Mouse (Mus musculus) hindbrain, embryonic 10.5 days (tissue): ENCODE results near the gene Ankrd55. TPM values are rescaled to one million over a fixed set of nuclear protein-coding genes. Genes with fewer than 3 reads are reported as not detected.

Experiments
- DNase-seq: peaks from one replicate; pipeline ENCODE4 v3.0.0-alpha.2; 2017; ENCODE audit warnings: low spot score
- H3K27ac ChIP-seq: fragments of 300-500 bp; sonication (generic); 2 replicates; pipeline ENCODE4 v1.5.1; 2016; ENCODE audit warnings: mild to moderate bottlenecking, moderate library complexity
- H3K27me3 ChIP-seq: fragments of 300-500 bp; sonication (generic); 2 replicates; pipeline ENCODE4 v1.6.1; 2016; ENCODE audit warnings: mild to moderate bottlenecking; ENCODE audit not compliant: poor library complexity, insufficient read depth, severe bottlenecking
- H3K36me3 ChIP-seq: fragments of 300-500 bp; sonication (generic); 2 replicates; pipeline ENCODE4 v1.6.1; 2016; ENCODE audit warnings: mild to moderate bottlenecking, moderate library complexity
- H3K4me1 ChIP-seq: fragments of 300-500 bp; sonication (generic); replicated peaks from 2 replicates; pipeline ENCODE4 v1.6.1; 2016; ENCODE audit warnings: mild to moderate bottlenecking
- H3K4me3 ChIP-seq: fragments of 300-500 bp; sonication (generic); 2 replicates; pipeline ENCODE4 v1.5.1; 2016; ENCODE audit warnings: mild to moderate bottlenecking, moderate library complexity
- H3K9me3 ChIP-seq: fragments of 300-500 bp; sonication (generic); 2 replicates; pipeline ENCODE4 v1.6.1; 2016; ENCODE audit warnings: mild to moderate bottlenecking, moderate library complexity
- WGBS: fragments of 180-500 bp; shearing (Covaris S2); methylation state at CpG from one replicate; pipeline ENCODE4 v1.1.7; 2016; 5-methylcytosine and 5-hydroxymethylcytosine counted together
- polyA plus RNA-seq: library from polyadenylated mRNA; unstranded; fragments of >200 nt; fragmentation: Nextera tagmentation; extraction: Ambion mirVana; gene quantifications from 2 replicates; pipeline ENCODE4 v1.2.1, GENCODE M21; 2016

Ankrd55 gene
- polyA plus RNA-seq, 1 experiment from 2014 or later, result 1.9 TPM

GRCm38 (mm10) chr13:112330919-112331681 is 42.8 kb downstream of the Ankrd55 start:
- H3K27me3 ChIP-seq, result no peaks in the 10 kb centered on the region
- H3K4me1 ChIP-seq, result peaks cover 20% of the 10 kb centered on the region
- DNase-seq, result peak; percentile 31
- no peaks in the 10 kb centered on the region for H3K9me3 ChIP-seq
- 48% methylated on average over 8 of the region's 8 CpGs for WGBS
- peak overlapping the region; percentile 73 for H3K27ac ChIP-seq
- no peaks in the 10 kb centered on the region for H3K36me3 ChIP-seq
- no peak overlapping the region for H3K4me3 ChIP-seq

- Histone ChIP-seq H3K4me1 (peaks cover 20% of the 10 kb centered on the region), H3K36me3 (no peaks in the 10 kb centered on the region), H3K27me3 (no peaks in the 10 kb centered on the region), H3K27ac (peak overlapping the region; percentile 73), H3K9me3 (no peaks in the 10 kb centered on the region), H3K4me3 (no peak overlapping the region)
- DNase-seq, result no peak
- 36% methylated on average over 1 of the region's 1 CpGs for WGBS
These were observed 43.4 kb downstream of the Ankrd55 start for GRCm38 (mm10) chr13:112331682-112332061.

GRCm38 (mm10) chr13:112335531-112335930 is 47.3 kb downstream of the Ankrd55 start:
- H3K27me3 ChIP-seq, result no peaks in the 10 kb centered on the region
- H3K9me3 ChIP-seq, result no peaks in the 10 kb centered on the region
- WGBS, result 91% methylated on average over 3 of the region's 3 CpGs
- no peak overlapping the region for H3K27ac ChIP-seq
- no peak overlapping the region for H3K4me3 ChIP-seq
- H3K4me1 ChIP-seq, result peaks cover 20% of the 10 kb centered on the region
- no peak for DNase-seq
- H3K36me3 ChIP-seq, result no peaks in the 10 kb centered on the region

- no peaks in the 10 kb centered on the region for H3K9me3 ChIP-seq
These were observed 48.9 kb downstream of the Ankrd55 start for GRCm38 (mm10) chr13:112337146-112337545.

GRCm38 (mm10) chr13:112340205-112340604 is 52.0 kb downstream of the Ankrd55 start:
- Histone ChIP-seq H3K27me3 (no peaks in the 10 kb centered on the region), H3K27ac (no peak overlapping the region), H3K4me1 (0 out of 2 replicates have a peak, but pooled peaks cover 4% of the 10 kb centered on the region), H3K9me3 (no peaks in the 10 kb centered on the region), H3K36me3 (no peaks in the 10 kb centered on the region), H3K4me3 (no peak overlapping the region)
- DNase-seq, result no peak
- WGBS, result 84% methylated on average over 8 of the region's 8 CpGs

More at GRCm38 (mm10) chr13:112337146-112337545, 48.9 kb downstream of the Ankrd55 start:
- Histone ChIP-seq H3K4me3 (no peak overlapping the region), H3K4me1 (peaks cover 6% of the 10 kb centered on the region), H3K27me3 (no peaks in the 10 kb centered on the region), H3K36me3 (no peaks in the 10 kb centered on the region), H3K27ac (no peak overlapping the region)
- no peak for DNase-seq
- 93% methylated on average over 9 of the region's 9 CpGs for WGBS

- DNase-seq, result no peak
- WGBS, result 88% methylated on average over 6 of the region's 6 CpGs
- Histone ChIP-seq H3K4me1 (peaks cover 6% of the 10 kb centered on the region; the same call in 1 of the 2 replicates), H3K9me3 (no peaks in the 10 kb centered on the region), H3K36me3 (no peaks in the 10 kb centered on the region), H3K27ac (no peak overlapping the region), H3K27me3 (no peaks in the 10 kb centered on the region), H3K4me3 (no peak overlapping the region)
These were observed 52.5 kb downstream of the Ankrd55 start for GRCm38 (mm10) chr13:112340761-112341160.

- 73% methylated on average over 5 of the region's 5 CpGs for WGBS
- Histone ChIP-seq H3K4me3 (no peak overlapping the region), H3K27me3 (no peaks in the 10 kb centered on the region), H3K27ac (no peak overlapping the region), H3K36me3 (no peaks in the 10 kb centered on the region), H3K9me3 (no peaks in the 10 kb centered on the region), H3K4me1 (peaks cover 22% of the 10 kb centered on the region)
- DNase-seq, result no peak
These were observed 54.8 kb downstream of the Ankrd55 start for GRCm38 (mm10) chr13:112342971-112343627.

- H3K4me1 ChIP-seq, result peaks cover 22% of the 10 kb centered on the region
- no peak overlapping the region for H3K27ac ChIP-seq
- H3K9me3 ChIP-seq, result no peaks in the 10 kb centered on the region
- no peaks in the 10 kb centered on the region for H3K27me3 ChIP-seq
- no peak overlapping the region for H3K4me3 ChIP-seq
- DNase-seq, result no peak
- H3K36me3 ChIP-seq, result no peaks in the 10 kb centered on the region
- WGBS, result 82% methylated on average over 5 of the region's 5 CpGs
These were observed 55.4 kb downstream of the Ankrd55 start for GRCm38 (mm10) chr13:112343628-112344009.

GRCm38 (mm10) chr13:112344270-112344864 is 56.1 kb downstream of the Ankrd55 start:
- WGBS, result 76% methylated on average over 8 of the region's 8 CpGs
- no peak overlapping the region for H3K27ac ChIP-seq
- no peak for DNase-seq

GRCm38 (mm10) chr13:112345542-112345941 is 57.3 kb downstream of the Ankrd55 start:
- DNase-seq, result no peak
- peak overlapping the region; percentile 56 for H3K27ac ChIP-seq
- H3K27me3 ChIP-seq, result no peaks in the 10 kb centered on the region
- 0 out of 2 replicates have a peak, but pooled peaks cover 4% of the 10 kb centered on the region for H3K9me3 ChIP-seq
- H3K36me3 ChIP-seq, result no peaks in the 10 kb centered on the region
- peaks cover 22% of the 10 kb centered on the region for H3K4me1 ChIP-seq
- WGBS, result 79% methylated on average over 2 of the region's 2 CpGs
- no peak overlapping the region for H3K4me3 ChIP-seq

More at GRCm38 (mm10) chr13:112344270-112344864, 56.1 kb downstream of the Ankrd55 start:
- Histone ChIP-seq H3K4me3 (no peak overlapping the region), H3K4me1 (peaks cover 22% of the 10 kb centered on the region), H3K9me3 (no peaks in the 10 kb centered on the region), H3K27me3 (no peaks in the 10 kb centered on the region), H3K36me3 (no peaks in the 10 kb centered on the region)

GRCm38 (mm10) chr13:112346031-112346430 is 57.8 kb downstream of the Ankrd55 start:
- peaks cover 22% of the 10 kb centered on the region for H3K4me1 ChIP-seq
- DNase-seq, result no peak
- peak overlapping the region; percentile 56 for H3K27ac ChIP-seq
- H3K27me3 ChIP-seq, result no peaks in the 10 kb centered on the region
- no peaks in the 10 kb centered on the region for H3K36me3 ChIP-seq
- no peak overlapping the region for H3K4me3 ChIP-seq
- H3K9me3 ChIP-seq, result 0 out of 2 replicates have a peak, but pooled peaks cover 4% of the 10 kb centered on the region
- 83% methylated on average over 11 of the region's 11 CpGs for whole genome bisulfite sequencing

GRCm38 (mm10) chr13:112346659-112347142 is 58.5 kb downstream of the Ankrd55 start:
- Histone ChIP-seq H3K4me3 (no peak overlapping the region), H3K4me1 (peaks cover 24% of the 10 kb centered on the region), H3K27ac (peak overlapping the region; percentile 56; the same call in 1 of the 2 replicates), H3K9me3 (0 out of 2 replicates have a peak, but pooled peaks cover 4% of the 10 kb centered on the region), H3K36me3 (no peaks in the 10 kb centered on the region), H3K27me3 (no peaks in the 10 kb centered on the region)
- peak; percentile 25 for DNase-seq
- 51% methylated on average over 7 of the region's 7 CpGs for WGBS
